Mouse (Mus musculus) heart, postnatal 0 days (tissue): ENCODE measurements around the gene Ksr1. TPM values are rescaled to one million over a fixed set of nuclear protein-coding genes. Genes with fewer than 3 reads are reported as not detected.

Experiments
- ATAC-seq: fragments of 200-750 bp; cut with Nextera tagmentation; 2 replicates; pipeline ENCODE4 v1.8.0; 2017; ENCODE audit warnings: low read depth, moderate number of reproducible peaks, moderate library complexity; ENCODE audit not compliant: insufficient read depth
- DNase-seq: peaks from one replicate; pipeline ENCODE4 v3.0.0-alpha.2; 2016; ENCODE audit warnings: low spot score
- H3K27ac ChIP-seq: fragments of 300-500 bp; sonication (generic); 2 replicates; pipeline ENCODE4 v1.5.1; 2014; ENCODE audit warnings: low read depth, mild to moderate bottlenecking
- H3K27me3 ChIP-seq: fragments of 300-500 bp; sonication (generic); 2 replicates; pipeline ENCODE4 v1.6.1; 2014; ENCODE audit warnings: low read length, mixed read lengths; ENCODE audit not compliant: control insufficient read depth, insufficient read depth
- H3K36me3 ChIP-seq: fragments of 300-500 bp; sonication (generic); replicated peaks from 2 replicates; pipeline ENCODE4 v1.6.1; 2014; ENCODE audit warnings: low read length, mixed read lengths; ENCODE audit not compliant: control insufficient read depth, insufficient read depth
- H3K4me1 ChIP-seq: fragments of 300-500 bp; sonication (generic); 2 replicates; pipeline ENCODE4 v1.6.1; 2014; ENCODE audit warnings: antibody characterized with exemption; ENCODE audit not compliant: control insufficient read depth, insufficient read depth
- H3K4me2 ChIP-seq: fragments of 300-500 bp; sonication (generic); 2 replicates; pipeline ENCODE4 v1.6.1; 2014; ENCODE audit warnings: low read depth, mild to moderate bottlenecking, low read length, moderate library complexity
- H3K4me3 ChIP-seq: fragments of 300-500 bp; sonication (generic); 2 replicates; pipeline ENCODE4 v1.5.1; 2014; ENCODE audit warnings: low read depth, low read length
- H3K9ac ChIP-seq: fragments of 300-500 bp; sonication (generic); replicated peaks from 2 replicates; pipeline ENCODE4 v1.6.1; 2014; ENCODE audit warnings: low read depth, low read length, mixed read lengths
- H3K9me3 ChIP-seq: fragments of 300-500 bp; sonication (generic); replicated peaks from 2 replicates; pipeline ENCODE4 v1.6.1; 2016; ENCODE audit warnings: low read length; ENCODE audit not compliant: control insufficient read depth
- CTCF ChIP-seq: IDR thresholded peaks from 2 replicates; pipeline ENCODE4 v1.5.1; 2016; ENCODE audit warnings: antibody characterized with exemption, control low read depth, low read depth
- EP300 ChIP-seq: IDR thresholded peaks from 2 replicates; pipeline ENCODE4 v1.6.1; 2016; ENCODE audit warnings: antibody characterized with exemption, low read depth
- WGBS: fragments of 180-500 bp; shearing (Covaris S2); extraction: QIAGEN DNeasy Blood & Tissue Kit; methylation state at CpG from one replicate; pipeline ENCODE4 v1.1.7; 2014; 5-methylcytosine and 5-hydroxymethylcytosine counted together
- polyA plus RNA-seq: library from polyadenylated mRNA; unstranded; fragments of >200 nt; fragmentation: Nextera tagmentation; extraction: Ambion mirVana; gene quantifications from 2 replicates; pipeline ENCODE4 v1.2.1, GENCODE M21; 2015
- total RNA-seq: library from RNA; depleted of rRNA; stranded (reverse); fragments of >200 nt; gene quantifications from 2 replicates; pipeline ENCODE4 v1.2.3, GENCODE M21; 2014; ENCODE audit warnings: low replicate concordance

The Ksr1 gene
- total and polyA plus RNA-seq, 2 experiments from 2014 or later, result 1.5 to 15.2 TPM

- Histone ChIP-seq H3K36me3 (no peaks in the 10 kb centered on the region), H3K9ac (no peak overlapping the region), H3K4me3 (no peak overlapping the region), H3K27ac (no peak overlapping the region), H3K4me1 (peaks cover 43% of the 10 kb centered on the region), H3K4me2 (no peak overlapping the region), H3K9me3 (no peaks in the 10 kb centered on the region), H3K27me3 (no peaks in the 10 kb centered on the region)
- DNase-seq (no peak), ATAC-seq (no peak)
- 66% methylated on average over 4 of the region's 4 CpGs for WGBS
- no peak for TF ChIP-seq CTCF
- no peak for TF ChIP-seq EP300
These were observed 58.4 kb downstream of the Ksr1 start for GRCm38 (mm10) chr11:79087731-79088311.

GRCm38 (mm10) chr11:79086787-79087186 lies 59.4 kb downstream of the Ksr1 start:
- ATAC-seq (no peak), DNase-seq (no peak)
- peaks cover 47% of the 10 kb centered on the region for H3K4me1 ChIP-seq
- 90% methylated on average over 12 of the region's 12 CpGs for WGBS
- H3K9ac ChIP-seq, result no peak overlapping the region
- no peaks in the 10 kb centered on the region for H3K27me3 ChIP-seq
- H3K27ac ChIP-seq, result no peak overlapping the region
- H3K36me3 ChIP-seq, result no peaks in the 10 kb centered on the region
- no peak overlapping the region for H3K4me3 ChIP-seq
- H3K9me3 ChIP-seq, result no peaks in the 10 kb centered on the region
- H3K4me2 ChIP-seq, result no peak overlapping the region
- no peak for TF ChIP-seq EP300
- no peak for TF ChIP-seq CTCF

- TF ChIP-seq CTCF, result no peak
- no peak for TF ChIP-seq EP300
- Histone ChIP-seq H3K27me3 (no peaks in the 10 kb centered on the region), H3K27ac (no peak overlapping the region), H3K9me3 (no peaks in the 10 kb centered on the region), H3K4me3 (no peak overlapping the region), H3K4me1 (peaks cover 64% of the 10 kb centered on the region), H3K9ac (no peak overlapping the region), H3K36me3 (no peaks in the 10 kb centered on the region), H3K4me2 (no peak overlapping the region)
- ATAC-seq, result no peak
- no peak for DNase-seq
- WGBS, result 39% methylated on average over 5 of the region's 5 CpGs
These were observed 61.1 kb downstream of the Ksr1 start for GRCm38 (mm10) chr11:79085059-79085458.

- Histone ChIP-seq H3K27me3 (no peaks in the 10 kb centered on the region), H3K4me1 (peaks cover 53% of the 10 kb centered on the region), H3K36me3 (no peaks in the 10 kb centered on the region), H3K9me3 (no peaks in the 10 kb centered on the region), H3K4me2 (peak overlapping the region; percentile 12; the same call in 1 of the 2 replicates), H3K27ac (peak overlapping the region; percentile 68), H3K4me3 (no peak overlapping the region), H3K9ac (no peak overlapping the region)
- TF ChIP-seq EP300 (no peak), CTCF (no peak)
- 21% methylated on average over 11 of the region's 11 CpGs for WGBS
- ATAC-seq (no peak), DNase-seq (peak; percentile 50)
These were observed 63.2 kb downstream of the Ksr1 start for GRCm38 (mm10) chr11:79083018-79083441.

- no peaks in the 10 kb centered on the region for H3K36me3 ChIP-seq
- ATAC-seq (no peak), DNase-seq (no peak)
- TF ChIP-seq CTCF, result no peak
- TF ChIP-seq EP300, result no peak
- H3K27ac ChIP-seq, result peak overlapping the region; percentile 21
- WGBS, result 61% methylated on average over 16 of the region's 16 CpGs
- H3K9ac ChIP-seq, result no peak overlapping the region
- peaks cover 50% of the 10 kb centered on the region for H3K4me1 ChIP-seq
- no peak overlapping the region for H3K4me3 ChIP-seq
- H3K27me3 ChIP-seq, result no peaks in the 10 kb centered on the region
- H3K9me3 ChIP-seq, result no peaks in the 10 kb centered on the region
- H3K4me2 ChIP-seq, result no peak overlapping the region
These were observed 65.0 kb downstream of the Ksr1 start for GRCm38 (mm10) chr11:79080965-79081891.
